Mouse (Mus musculus) liver, embryonic 13.5 days (tissue): Measurements from ENCODE around the gene Vkorc1. TPM values are rescaled to one million over a fixed set of nuclear protein-coding genes. Genes with fewer than 3 reads are reported as not detected.

Experiments used
- polyA plus RNA-seq: library from polyadenylated mRNA; unstranded; fragments of >200 nt; fragmentation: Nextera tagmentation; extraction: Ambion mirVana; gene quantifications from 2 replicates; pipeline ENCODE4 v1.2.1, GENCODE M21; 2015

Vkorc1 gene
- polyA plus RNA-seq, 1 experiment from 2014 or later: 86.9 TPM

Other genes with a start within 250 kb of the Vkorc1 start
- 26.9 and 28.9 TPM in 2 replicates for gene Bcl7c, start 186.7 kb downstream of the Vkorc1 start, polyA plus RNA-seq
- 1.8 and 2.2 TPM in 2 replicates for gene Ctf1, start 182.9 kb downstream of the Vkorc1 start, polyA plus RNA-seq
- 0.07 and 0.16 TPM in 2 replicates for gene Ctf2, start 163.5 kb downstream of the Vkorc1 start, polyA plus RNA-seq
- 3.1 and 3.3 TPM in 2 replicates for gene Fbxl19, start 151.1 kb downstream of the Vkorc1 start, polyA plus RNA-seq
- 11.2 and 11.4 TPM in 2 replicates for gene Orai3, start 125.8 kb downstream of the Vkorc1 start, polyA plus RNA-seq
- gene Setd1a, start 118.9 kb downstream of the Vkorc1 start, polyA plus RNA-seq: 8.4 and 9.0 TPM in 2 replicates
- not detected in 2 replicates for gene Gm49388, start 110.0 kb downstream of the Vkorc1 start, polyA plus RNA-seq
- gene Hsd3b7, start 95.0 kb downstream of the Vkorc1 start, polyA plus RNA-seq: 37.8 and 39.3 TPM in 2 replicates
- 17.4 and 17.5 TPM in 2 replicates for gene Stx4a, start 71.3 kb downstream of the Vkorc1 start, polyA plus RNA-seq
- gene Stx1b, start 71.1 kb downstream of the Vkorc1 start, polyA plus RNA-seq: 0.22 and 0.41 TPM in 2 replicates
- 3.7 and 5.0 TPM in 2 replicates for gene Zfp646, start 19.4 kb downstream of the Vkorc1 start, polyA plus RNA-seq
- 7.3 and 7.6 TPM in 2 replicates for gene Zfp668, start 18.8 kb downstream of the Vkorc1 start, polyA plus RNA-seq
- gene Prss53, start 4.6 kb downstream of the Vkorc1 start, polyA plus RNA-seq: 0.19 and 0.24 TPM in 2 replicates
- not detected in 2 replicates for gene Gm21974, start 163 bp downstream of the Vkorc1 start, polyA plus RNA-seq
- gene Bckdk, start 8.5 kb upstream of the Vkorc1 start, polyA plus RNA-seq: 64.4 and 70.0 TPM in 2 replicates
- gene Kat8, start 16.9 kb upstream of the Vkorc1 start, polyA plus RNA-seq: 20.5 and 22.7 TPM in 2 replicates
- gene Prss8, start 34.5 kb upstream of the Vkorc1 start, polyA plus RNA-seq: 5.8 and 6.4 TPM in 2 replicates
- gene Prss36, start 51.1 kb upstream of the Vkorc1 start, polyA plus RNA-seq: 4.0 and 4.1 TPM in 2 replicates
- 160 and 170 TPM in 2 replicates for gene Fus, start 71.8 kb upstream of the Vkorc1 start, polyA plus RNA-seq
- 23.7 and 31.2 TPM in 2 replicates for gene Pycard, start 98.2 kb upstream of the Vkorc1 start, polyA plus RNA-seq
- gene Trim72, start 108.3 kb upstream of the Vkorc1 start, polyA plus RNA-seq: not detected in 2 replicates
- 1.8 TPM in 2 replicates for gene Itgam, start 167.0 kb upstream of the Vkorc1 start, polyA plus RNA-seq
- gene Gm49368, start 167.1 kb upstream of the Vkorc1 start, polyA plus RNA-seq: not detected in 2 replicates
- 0.09 and 0.12 TPM in 2 replicates for gene Itgax, start 233.9 kb upstream of the Vkorc1 start, polyA plus RNA-seq